21 mouse cellular contexts compared by ENCODE assay signal in the genomic region with DNA sequence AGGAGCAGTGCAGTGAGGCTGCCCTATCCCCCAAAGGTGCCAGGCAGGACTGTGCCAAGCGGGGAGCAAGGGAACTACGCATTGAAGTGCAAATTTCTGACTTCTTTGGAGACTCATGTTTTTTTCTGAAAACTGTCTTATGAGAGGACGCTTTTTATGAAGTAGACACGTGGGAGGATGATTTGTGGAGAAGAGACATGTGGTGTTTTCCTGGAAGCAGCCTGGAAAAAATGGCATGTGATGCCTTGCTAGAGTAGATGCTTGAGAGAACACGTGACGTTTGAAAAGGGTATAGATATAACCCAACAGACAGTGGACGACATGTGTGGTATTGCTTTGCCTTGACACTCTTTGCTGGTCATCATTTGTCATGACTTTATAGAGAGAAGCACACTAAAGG.
DNase-seq lines count a peak whose midpoint lies in the region; ATAC-seq lines count a peak whose summit lies in the region.
"Had no signal": no experiment of that assay in that cellular context is flagged by ENCODE, and none has a peak within 500 bp of the region (broad histone marks: within the 10 kb centered on the region; RNA-seq: fewer than 3 reads in every experiment).

No protein-coding gene starts in this region.

- intact Hi-C loops in left cerebral cortex, postnatal 25 days (cut with DNase I), result no loop called here

- peak; percentile 95 for ATAC-seq in frontal cortex, adult (ENCODE audit: low TSS enrichment)
- ATAC-seq: activated CD4-positive, CD25-positive, alpha-beta regulatory T cell, adult 4 months; CD4-positive, CD25-positive, alpha-beta regulatory T cell, adult 4 months; forebrain, embryonic 13.5 days; forebrain, embryonic 15.5 days; forebrain, postnatal 0 days; Patski had no signal

- DNase-seq in frontal cortex, postnatal 14 days (ENCODE audit: low spot score in 2 of 2), result no peak
- peak; percentile 14 to 62 for DNase-seq in left cerebral cortex, postnatal 25 days (ENCODE audit: low spot score in 2 of 2)
- no peak for DNase-seq in left cerebral cortex, adult 9 months (ENCODE audit: low spot score in 2 of 2)
- DNase-seq in brain, adult 2 months (ENCODE audit: low read depth, low spot score), result peak; percentile 60
- no peak for DNase-seq in adrenal gland, postnatal 4 days (ENCODE audit: low spot score in 2 of 2)
- DNase-seq: adrenal gland, adult 8-10 months; adrenal gland, postnatal 14 days; adrenal gland, postnatal 36 days; B cell, adult 2 months; cerebellum, adult 11-12 months; cerebellum, adult 2 months; cerebellum, adult 9-10 months; cerebellum, postnatal 10 days; cerebellum, postnatal 25 days; forebrain, postnatal 0 days had no signal

Comparison
In these comparisons a context has a peak if more than half of its experiments do, and no peak if none do; other contexts are left out.
1. DNase-seq: peak in left cerebral cortex, postnatal 25 days (2 of 2) and brain, adult 2 months (single experiment); none in frontal cortex, postnatal 14 days (0 of 2), left cerebral cortex, adult 9 months (0 of 2) and adrenal gland, postnatal 4 days (0 of 2).